Mouse (Mus musculus) MEL (cell line): ENCODE measurements around the gene Mab21l3.

ENCODE experiments used
- MAFK ChIP-seq: IDR thresholded peaks from 2 replicates; pipeline ENCODE4 v1.6.1; 2011; ENCODE audit warnings: low read depth, mild to moderate bottlenecking, low read length, improper control_type of control experiment, borderline replicate concordance
- MAX ChIP-seq: IDR thresholded peaks from 2 replicates; pipeline ENCODE4 v1.6.1; 2011; ENCODE audit warnings: low read length, improper control_type of control experiment

DNA sequence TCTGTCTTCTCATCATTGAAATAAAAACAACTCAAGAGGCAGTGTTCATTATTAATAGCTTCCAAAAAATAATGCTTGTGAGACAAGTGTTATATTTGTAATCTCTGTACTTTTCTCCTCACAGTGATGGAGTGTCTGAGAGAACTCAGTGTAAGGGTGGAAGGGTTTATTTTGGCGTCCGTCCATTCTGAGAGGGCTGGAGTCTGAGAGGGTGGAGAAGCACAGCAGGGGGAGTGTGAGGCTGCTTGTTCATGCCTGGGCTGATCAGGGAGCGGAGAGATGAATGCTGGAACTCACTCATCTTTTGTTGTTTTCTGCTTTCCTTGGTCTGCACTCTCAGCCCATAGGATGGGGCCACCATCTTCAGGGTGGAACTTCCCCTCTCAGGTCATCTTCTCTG lies 36.8 kb upstream of the Mab21l3 start:
- TF ChIP-seq MAX, result no peak
- TF ChIP-seq MAFK, result no peak
